Mouse (Mus musculus): ENCODE data around the gene Timm13. TPM values are rescaled to one million over a fixed set of nuclear protein-coding genes. Genes with fewer than 3 reads are reported as not detected.

The Timm13 gene
- polyA plus RNA-seq, 1 experiment from 2014 or later, result 398 TPM

DNA sequence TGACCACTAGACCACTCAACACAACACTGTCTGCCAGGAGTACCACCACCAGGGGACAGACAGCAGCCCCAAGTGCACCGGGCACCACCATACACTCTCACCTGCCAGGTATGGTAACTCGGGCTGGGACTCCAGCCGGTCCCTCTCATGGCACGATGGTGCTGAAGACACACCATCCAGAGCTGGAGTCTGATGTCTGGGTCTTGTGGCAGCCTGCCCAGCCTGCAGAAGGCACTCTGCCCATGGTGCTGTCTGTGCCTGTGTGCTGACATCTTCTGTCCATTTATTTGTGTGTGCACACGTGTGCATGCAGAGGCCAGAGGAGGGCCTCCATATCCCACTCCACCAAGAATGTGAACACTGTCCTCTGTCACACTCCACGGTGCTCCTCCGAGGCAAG, 5.7 kb downstream of the Timm13 start:
- Histone ChIP-seq H3K4me2 (ENCODE audit: low read length) (no peak overlapping the region), H3K9me3 (replicated peaks; ENCODE audit: control insufficient read depth, low read length) (no peaks in the 10 kb centered on the region), H3K27me3 (replicated peaks; ENCODE audit: control insufficient read depth, insufficient read depth, low read length) (no peaks in the 10 kb centered on the region), H3K9ac (ENCODE audit: low read length) (no peak overlapping the region), H3K4me3 (ENCODE audit: low read depth, low read length) (no peak overlapping the region), H3K36me3 (ENCODE audit: control insufficient read depth, insufficient read depth, low read length) (peaks cover 21% of the 10 kb centered on the region), H3K27ac (ENCODE audit: low read depth, low read length) (no peak overlapping the region), H3K4me1 (ENCODE audit: control insufficient read depth, insufficient read depth, low read length) (peaks cover 7% of the 10 kb centered on the region)
- no peak for ATAC-seq
- DNase-seq (ENCODE audit: low spot score), result no peak
- WGBS, result 89% methylated on average over 7 of the region's 7 CpGs

DNA sequence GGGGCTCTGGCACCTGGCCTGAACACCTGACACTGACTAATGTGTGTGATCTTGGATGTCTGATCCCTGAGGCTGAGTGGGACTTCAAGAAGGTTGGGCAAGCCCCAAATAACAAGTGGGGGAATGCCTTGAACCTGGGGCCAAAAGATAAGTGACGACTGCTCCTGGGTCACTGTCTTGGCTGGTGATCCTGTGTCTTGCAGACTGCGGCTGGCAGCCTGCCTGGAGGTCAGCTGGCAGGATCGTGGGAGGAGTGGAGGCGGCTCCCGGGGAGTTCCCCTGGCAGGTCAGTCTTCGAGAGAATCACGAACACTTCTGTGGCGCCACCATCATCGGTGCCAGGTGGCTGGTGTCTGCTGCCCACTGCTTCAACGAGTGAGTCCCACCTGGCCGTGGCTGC, 13.6 kb downstream of the Timm13 start:
- Histone ChIP-seq H3K4me3 (ENCODE audit: low read depth, low read length) (no peak overlapping the region), H3K4me1 (ENCODE audit: control insufficient read depth, insufficient read depth, low read length) (no peaks in the 10 kb centered on the region), H3K9ac (ENCODE audit: low read length) (no peak overlapping the region), H3K36me3 (ENCODE audit: control insufficient read depth, insufficient read depth, low read length) (no peaks in the 10 kb centered on the region), H3K27ac (ENCODE audit: low read depth, low read length) (no peak overlapping the region), H3K4me2 (ENCODE audit: low read length) (no peak overlapping the region), H3K9me3 (replicated peaks; ENCODE audit: control insufficient read depth, low read length) (no peaks in the 10 kb centered on the region), H3K27me3 (replicated peaks; ENCODE audit: control insufficient read depth, insufficient read depth, low read length) (no peaks in the 10 kb centered on the region)
- DNase-seq (ENCODE audit: low spot score) (no peak), ATAC-seq (no peak)
- WGBS, result 69% methylated on average over 11 of the region's 11 CpGs

DNA sequence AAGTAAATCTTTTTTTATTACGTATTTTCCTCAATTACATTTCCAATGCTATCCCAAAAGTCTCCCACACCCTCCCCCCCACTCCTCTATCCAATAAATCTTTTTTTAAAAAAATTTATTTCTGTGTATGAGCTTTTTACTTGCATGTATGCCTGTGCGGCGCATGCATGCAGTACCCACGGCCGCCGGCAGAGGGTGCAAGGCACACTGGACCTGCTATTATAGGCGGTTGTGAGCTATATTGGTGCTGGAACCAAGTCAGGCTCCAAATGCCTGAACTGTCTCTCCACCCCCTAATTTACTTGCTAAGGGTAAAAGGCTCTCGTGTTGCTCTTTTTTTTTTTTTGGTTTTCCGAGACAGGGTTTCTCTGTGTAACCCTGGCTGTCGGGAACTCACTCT, 19.5 kb downstream of the Timm13 start:
- H3K27ac ChIP-seq (ENCODE audit: low read depth, low read length), result no peak overlapping the region
- H3K4me3 ChIP-seq (ENCODE audit: low read depth, low read length), result no peak overlapping the region
- no peaks in the 10 kb centered on the region for H3K9me3 ChIP-seq (replicated peaks; ENCODE audit: control insufficient read depth, low read length)
- H3K9ac ChIP-seq (ENCODE audit: low read length), result no peak overlapping the region
- WGBS, result 33% methylated on average over 10 of the region's 10 CpGs
- no peaks in the 10 kb centered on the region for H3K4me1 ChIP-seq (ENCODE audit: control insufficient read depth, insufficient read depth, low read length)
- ATAC-seq, result no peak
- DNase-seq (ENCODE audit: low spot score), result peak; percentile 58
- no peak overlapping the region for H3K4me2 ChIP-seq (ENCODE audit: low read length)
- no peaks in the 10 kb centered on the region for H3K36me3 ChIP-seq (ENCODE audit: control insufficient read depth, insufficient read depth, low read length)
- no peaks in the 10 kb centered on the region for H3K27me3 ChIP-seq (replicated peaks; ENCODE audit: control insufficient read depth, insufficient read depth, low read length)

DNA sequence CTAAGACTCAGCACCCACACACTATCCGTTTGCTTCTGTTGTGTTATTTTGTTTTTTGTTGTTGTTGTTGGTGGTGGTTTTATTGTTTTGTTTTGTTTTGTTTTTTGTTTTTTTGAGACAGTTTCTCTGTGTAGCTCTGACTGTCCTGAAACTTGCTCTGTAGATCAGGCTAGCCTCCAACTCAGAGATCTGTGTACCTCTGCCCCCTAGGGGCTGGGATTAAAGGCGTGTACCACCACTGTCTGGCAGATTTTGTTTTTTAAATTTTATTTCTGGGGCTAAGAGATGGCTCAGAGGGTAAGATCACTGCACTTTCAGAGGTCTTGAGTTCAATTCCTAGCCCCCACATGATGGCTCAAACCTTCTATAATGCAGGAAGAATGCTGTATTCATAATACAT, 19.9 kb downstream of the Timm13 start:
- Histone ChIP-seq H3K36me3 (ENCODE audit: control insufficient read depth, insufficient read depth, low read length) (no peaks in the 10 kb centered on the region), H3K4me2 (ENCODE audit: low read length) (no peak overlapping the region), H3K9me3 (replicated peaks; ENCODE audit: control insufficient read depth, low read length) (no peaks in the 10 kb centered on the region), H3K27me3 (replicated peaks; ENCODE audit: control insufficient read depth, insufficient read depth, low read length) (no peaks in the 10 kb centered on the region), H3K27ac (ENCODE audit: low read depth, low read length) (no peak overlapping the region), H3K4me1 (ENCODE audit: control insufficient read depth, insufficient read depth, low read length) (no peaks in the 10 kb centered on the region), H3K9ac (ENCODE audit: low read length) (no peak overlapping the region), H3K4me3 (ENCODE audit: low read depth, low read length) (no peak overlapping the region)
- WGBS, result 75% methylated on average over 2 of the region's 2 CpGs
- ATAC-seq (no peak), DNase-seq (ENCODE audit: low spot score) (no peak)

DNA sequence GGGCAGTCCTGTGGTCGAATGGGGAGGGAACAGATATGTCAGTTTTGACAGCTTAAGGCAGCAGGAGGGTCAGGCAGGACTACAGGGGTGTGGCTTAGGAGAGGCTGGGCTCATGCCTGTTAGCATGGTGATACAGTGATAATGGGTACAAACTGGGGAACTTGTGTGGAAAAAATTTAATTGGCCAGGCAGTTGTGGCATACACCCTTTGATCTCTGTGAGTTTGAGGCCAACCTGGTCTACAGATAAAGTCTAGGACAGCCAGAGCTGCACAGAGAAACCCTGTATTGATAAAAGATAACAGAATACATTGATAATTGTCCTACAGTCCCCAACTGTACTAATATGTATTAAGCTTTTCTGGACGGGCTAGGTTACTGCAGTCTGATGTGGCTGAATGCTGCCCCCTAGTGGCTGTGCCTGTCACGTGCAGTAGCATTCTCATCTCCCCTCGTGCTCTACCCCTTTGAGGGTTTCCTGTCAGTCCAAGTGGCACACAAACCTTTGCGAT, 20.6 kb downstream of the Timm13 start:
- Histone ChIP-seq H3K27ac (ENCODE audit: low read depth, low read length) (no peak overlapping the region), H3K4me2 (ENCODE audit: low read length) (no peak overlapping the region), H3K4me3 (ENCODE audit: low read depth, low read length) (no peak overlapping the region), H3K9ac (ENCODE audit: low read length) (no peak overlapping the region), H3K27me3 (replicated peaks; ENCODE audit: control insufficient read depth, insufficient read depth, low read length) (no peaks in the 10 kb centered on the region), H3K9me3 (replicated peaks; ENCODE audit: control insufficient read depth, low read length) (no peaks in the 10 kb centered on the region), H3K36me3 (ENCODE audit: control insufficient read depth, insufficient read depth, low read length) (no peaks in the 10 kb centered on the region), H3K4me1 (ENCODE audit: control insufficient read depth, insufficient read depth, low read length) (no peaks in the 10 kb centered on the region)
- DNase-seq (ENCODE audit: low spot score), result peak; percentile 69
- whole genome bisulfite sequencing, result 21% methylated on average over 5 of the region's 5 CpGs
- peak; percentile 54; the same call in 1 of the 2 replicates for ATAC-seq

DNA sequence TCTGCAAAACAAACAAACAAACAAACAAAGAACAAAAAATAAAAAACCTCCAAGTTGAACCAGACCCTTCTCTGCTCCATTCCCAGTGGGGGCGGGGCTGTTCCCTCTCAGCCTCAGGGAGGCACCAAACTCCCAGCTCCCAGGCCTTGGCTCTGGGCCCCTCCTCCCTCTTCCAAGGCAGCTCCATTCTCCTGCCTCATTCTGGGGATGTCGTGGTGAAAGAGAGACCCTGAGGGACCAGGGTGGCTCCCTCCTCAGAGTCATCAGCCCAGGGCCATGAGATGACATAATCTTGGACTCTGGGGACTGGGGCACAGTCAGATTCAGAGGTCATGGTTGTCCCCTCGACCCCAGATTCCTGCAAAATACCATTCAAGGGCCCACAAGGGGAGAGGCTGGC, 24.2 kb downstream of the Timm13 start:
- DNase-seq (ENCODE audit: low spot score) (no peak), ATAC-seq (no peak)
- no peaks in the 10 kb centered on the region for H3K9me3 ChIP-seq (replicated peaks; ENCODE audit: control insufficient read depth, low read length)
- no peaks in the 10 kb centered on the region for H3K36me3 ChIP-seq (ENCODE audit: control insufficient read depth, insufficient read depth, low read length)
- H3K27me3 ChIP-seq (replicated peaks; ENCODE audit: control insufficient read depth, insufficient read depth, low read length), result no peaks in the 10 kb centered on the region
- no peaks in the 10 kb centered on the region for H3K4me1 ChIP-seq (ENCODE audit: control insufficient read depth, insufficient read depth, low read length)
- H3K9ac ChIP-seq (ENCODE audit: low read length), result no peak overlapping the region
- no peak overlapping the region for H3K4me3 ChIP-seq (ENCODE audit: low read depth, low read length)
- 27% methylated on average over 3 of the region's 3 CpGs for WGBS
- no peak overlapping the region for H3K4me2 ChIP-seq (ENCODE audit: low read length)
- H3K27ac ChIP-seq (ENCODE audit: low read depth, low read length), result no peak overlapping the region

DNA sequence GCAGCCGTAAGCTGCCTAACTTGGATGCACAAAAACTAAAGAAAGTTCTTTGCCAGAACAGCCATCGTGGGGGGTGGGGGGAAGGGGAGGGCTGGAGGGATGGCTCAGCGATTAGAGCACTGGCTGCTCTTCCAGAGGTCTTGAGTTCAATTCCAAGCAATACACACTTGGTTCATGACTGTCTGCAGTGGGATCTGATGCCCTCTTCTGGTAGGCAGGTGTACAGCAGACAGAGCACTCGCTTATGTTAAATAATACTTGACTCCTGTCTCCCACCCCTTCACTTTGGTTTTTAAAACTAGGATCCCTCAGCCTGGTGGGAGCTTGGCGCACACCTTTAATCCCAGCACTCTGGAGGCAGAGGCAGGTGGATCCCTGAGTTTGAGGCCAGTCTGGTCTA, 24.7 kb downstream of the Timm13 start:
- Histone ChIP-seq H3K4me2 (ENCODE audit: low read length) (no peak overlapping the region), H3K9ac (ENCODE audit: low read length) (no peak overlapping the region), H3K27ac (ENCODE audit: low read depth, low read length) (no peak overlapping the region), H3K4me1 (ENCODE audit: control insufficient read depth, insufficient read depth, low read length) (no peaks in the 10 kb centered on the region), H3K9me3 (replicated peaks; ENCODE audit: control insufficient read depth, low read length) (no peaks in the 10 kb centered on the region), H3K36me3 (ENCODE audit: control insufficient read depth, insufficient read depth, low read length) (no peaks in the 10 kb centered on the region), H3K27me3 (replicated peaks; ENCODE audit: control insufficient read depth, insufficient read depth, low read length) (no peaks in the 10 kb centered on the region), H3K4me3 (ENCODE audit: low read depth, low read length) (no peak overlapping the region)
- ATAC-seq (0 out of 2 replicates have a peak, but pooled peaks have one; percentile 44), DNase-seq (ENCODE audit: low spot score) (peak; percentile 73)
- 29% methylated on average over 5 of the region's 5 CpGs for WGBS

DNA sequence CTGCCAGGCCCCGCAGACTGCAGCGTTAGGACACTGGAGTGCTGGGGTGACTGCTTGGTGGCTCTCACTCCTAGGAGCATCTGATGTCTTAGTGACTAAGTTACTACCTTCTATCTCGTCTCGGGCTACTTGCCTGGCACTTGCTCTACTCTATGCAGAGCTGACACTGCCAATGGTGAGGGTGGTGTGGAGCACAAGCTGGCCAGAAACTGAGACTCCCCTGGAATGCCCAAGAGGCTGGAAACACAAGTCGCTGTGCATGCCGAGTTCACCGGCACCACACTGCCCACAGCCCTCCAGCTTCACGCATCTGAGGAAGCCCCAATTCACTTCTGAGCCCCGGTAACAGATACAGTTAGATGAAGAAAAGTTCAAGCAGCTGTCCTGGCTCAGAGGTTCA, 26.7 kb downstream of the Timm13 start:
- Histone ChIP-seq H3K27me3 (replicated peaks; ENCODE audit: control insufficient read depth, insufficient read depth, low read length) (no peaks in the 10 kb centered on the region), H3K9me3 (replicated peaks; ENCODE audit: control insufficient read depth, low read length) (no peaks in the 10 kb centered on the region), H3K4me3 (ENCODE audit: low read depth, low read length) (no peak overlapping the region), H3K4me1 (ENCODE audit: control insufficient read depth, insufficient read depth, low read length) (no peaks in the 10 kb centered on the region), H3K9ac (ENCODE audit: low read length) (no peak overlapping the region), H3K4me2 (ENCODE audit: low read length) (no peak overlapping the region), H3K36me3 (ENCODE audit: control insufficient read depth, insufficient read depth, low read length) (no peaks in the 10 kb centered on the region), H3K27ac (ENCODE audit: low read depth, low read length) (no peak overlapping the region)
- WGBS, result 80% methylated on average over 9 of the region's 9 CpGs
- ATAC-seq (no peak), DNase-seq (ENCODE audit: low spot score) (no peak)

DNA sequence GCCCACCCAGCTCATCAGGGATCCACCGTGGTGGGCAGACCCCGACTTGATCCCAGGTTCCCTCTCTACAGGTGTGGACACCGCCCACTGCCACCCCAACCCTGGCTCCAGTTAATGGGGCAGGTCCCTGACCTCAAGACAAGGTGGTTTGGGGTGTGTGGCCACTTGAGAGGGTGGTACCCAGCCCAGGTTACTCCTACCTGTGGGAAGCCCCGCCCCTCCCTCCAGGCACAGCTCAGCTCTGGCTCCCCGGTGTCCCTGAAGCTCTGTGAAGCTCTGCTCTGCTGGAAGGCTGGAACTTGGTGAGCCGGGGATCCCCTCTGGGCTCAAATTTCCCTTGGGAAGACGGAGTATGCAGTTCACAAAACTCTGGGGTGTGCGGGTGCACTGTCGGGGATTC, 29.2 kb downstream of the Timm13 start, which contains the start of gene Tmprss9:
Tmprss9 (plus strand) TSS at position 268 of the 400 bp plus-strand sequence.
- Histone ChIP-seq H3K27ac (ENCODE audit: low read depth, low read length) (no peak within 1 kb of the TSS), H3K36me3 (ENCODE audit: control insufficient read depth, insufficient read depth, low read length) (peaks cover 15% of the 10 kb centered on the region; the same call in 1 of the 2 replicates), H3K4me2 (ENCODE audit: low read length) (no peak within 1 kb of the TSS), H3K27me3 (replicated peaks; ENCODE audit: control insufficient read depth, insufficient read depth, low read length) (no peaks in the 10 kb centered on the region), H3K4me3 (ENCODE audit: low read depth, low read length) (no peak within 1 kb of the TSS), H3K9me3 (replicated peaks; ENCODE audit: control insufficient read depth, low read length) (no peaks in the 10 kb centered on the region), H3K4me1 (ENCODE audit: control insufficient read depth, insufficient read depth, low read length) (no peaks in the 10 kb centered on the region), H3K9ac (ENCODE audit: low read length) (no peak within 1 kb of the TSS)
- DNase-seq (ENCODE audit: low spot score), result no peak
- WGBS, result 38% methylated on average over 9 of the region's 9 CpGs
- ATAC-seq, result no peak
